Mouse (Mus musculus) forebrain, embryonic 10.5 days (tissue): Measurements from ENCODE around the gene Gtf2i. TPM values are rescaled to one million over a fixed set of nuclear protein-coding genes. Genes with fewer than 3 reads are reported as not detected.

ENCODE experiments used
- DNase-seq: peaks from one replicate; pipeline ENCODE4 v3.0.0-alpha.2; 2017; ENCODE audit warnings: low spot score; ENCODE audit errors: extremely low spot score
- H3K27ac ChIP-seq: fragments of 300-500 bp; sonication (generic); 2 replicates; pipeline ENCODE4 v1.5.1; 2016; ENCODE audit warnings: mild to moderate bottlenecking
- H3K27me3 ChIP-seq: fragments of 300-500 bp; sonication (generic); 2 replicates; pipeline ENCODE4 v1.6.1; 2016; ENCODE audit warnings: mild to moderate bottlenecking; ENCODE audit not compliant: poor library complexity, severe bottlenecking
- H3K36me3 ChIP-seq: fragments of 300-500 bp; sonication (generic); replicated peaks from 2 replicates; pipeline ENCODE4 v1.6.1; 2016; ENCODE audit warnings: mild to moderate bottlenecking, moderate library complexity
- H3K4me1 ChIP-seq: fragments of 300-500 bp; sonication (generic); 2 replicates; pipeline ENCODE4 v1.6.1; 2016
- H3K4me3 ChIP-seq: fragments of 300-500 bp; sonication (generic); 2 replicates; pipeline ENCODE4 v1.5.1; 2016; ENCODE audit warnings: mild to moderate bottlenecking, moderate library complexity
- H3K9me3 ChIP-seq: fragments of 300-500 bp; sonication (generic); 2 replicates; pipeline ENCODE4 v1.6.1; 2016; ENCODE audit warnings: mild to moderate bottlenecking, moderate library complexity
- WGBS: fragments of 180-500 bp; shearing (Covaris S2); methylation state at CpG from one replicate; pipeline ENCODE4 v1.1.7; 2016; 5-methylcytosine and 5-hydroxymethylcytosine counted together
- polyA plus RNA-seq: library from polyadenylated mRNA; unstranded; fragments of >200 nt; fragmentation: Nextera tagmentation; extraction: Ambion mirVana; gene quantifications from 2 replicates; pipeline ENCODE4 v1.2.1, GENCODE M21; 2016

The Gtf2i gene
- polyA plus RNA-seq, 1 experiment from 2014 or later = 178 TPM

DNA sequence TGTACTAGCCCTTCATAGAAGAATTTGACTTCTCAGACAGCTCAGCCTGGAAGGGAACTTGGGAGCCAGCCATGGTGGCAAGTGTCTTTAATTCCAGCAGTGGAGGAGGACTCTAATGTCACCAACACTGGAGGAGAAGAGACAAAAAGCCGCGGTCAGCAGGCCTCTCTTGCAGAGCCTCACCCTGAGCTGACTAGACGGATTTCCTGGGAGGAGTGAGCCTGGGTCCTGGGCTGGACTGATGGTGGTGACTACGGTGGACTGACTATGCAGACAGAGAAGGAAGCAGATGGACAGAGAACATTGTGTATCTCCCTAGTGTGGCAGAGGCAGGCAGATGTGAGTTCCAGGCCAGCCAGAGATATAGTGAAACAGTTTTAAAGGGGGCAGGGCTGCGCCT lies 83.2 kb downstream of the Gtf2i start:
- WGBS = 90% methylated on average over 5 of the region's 5 CpGs
- Histone ChIP-seq H3K4me3 (no peak overlapping the region), H3K27me3 (no peaks in the 10 kb centered on the region), H3K27ac (no peak overlapping the region), H3K9me3 (no peaks in the 10 kb centered on the region), H3K4me1 (peaks cover 51% of the 10 kb centered on the region), H3K36me3 (peaks cover 19% of the 10 kb centered on the region)
- no peak for DNase-seq

GRCm38 (mm10) chr5:134229391-134229790 lies 85.2 kb downstream of the Gtf2i start, which contains the start of gene Ncf1:
TSS of gene Ncf1 (minus strand) at chr5:134229625.
- Histone ChIP-seq H3K36me3 (no peaks in the 10 kb centered on the region), H3K4me3 (no peak within 1 kb of the TSS), H3K27me3 (no peaks in the 10 kb centered on the region), H3K27ac (peak within 1 kb of the TSS; percentile 59; the same call in 1 of the 2 replicates), H3K4me1 (peaks cover 43% of the 10 kb centered on the region), H3K9me3 (no peaks in the 10 kb centered on the region)
- 84% methylated on average over 7 of the region's 7 CpGs for WGBS
- no peak for DNase-seq

DNA sequence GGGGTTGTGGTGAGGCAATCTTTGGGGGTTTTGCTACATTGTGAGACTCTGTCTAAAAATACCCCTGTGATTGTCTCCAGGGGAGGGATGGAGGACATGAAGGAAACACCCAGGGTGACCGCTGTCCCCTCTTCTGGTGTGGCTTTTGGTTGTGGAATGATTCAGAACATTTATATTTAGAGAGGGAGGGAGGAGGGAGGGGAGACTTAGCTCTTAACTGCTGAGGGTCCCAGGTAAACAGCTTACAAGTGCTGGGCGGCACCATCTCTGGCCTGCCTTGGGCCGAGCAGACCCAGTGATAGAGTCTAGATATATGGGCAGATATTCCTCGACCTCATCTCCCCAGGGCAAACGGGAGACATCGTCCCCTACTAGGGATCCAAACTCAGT lies 86.3 kb downstream of the Gtf2i start:
- DNase-seq = no peak
- H3K27ac ChIP-seq = peak overlapping the region; percentile 59
- whole genome bisulfite sequencing = 89% methylated on average over 6 of the region's 6 CpGs
- no peaks in the 10 kb centered on the region for H3K36me3 ChIP-seq
- no peak overlapping the region for H3K4me3 ChIP-seq
- no peaks in the 10 kb centered on the region for H3K9me3 ChIP-seq
- peaks cover 32% of the 10 kb centered on the region for H3K4me1 ChIP-seq
- H3K27me3 ChIP-seq = peaks cover 8% of the 10 kb centered on the region

DNA sequence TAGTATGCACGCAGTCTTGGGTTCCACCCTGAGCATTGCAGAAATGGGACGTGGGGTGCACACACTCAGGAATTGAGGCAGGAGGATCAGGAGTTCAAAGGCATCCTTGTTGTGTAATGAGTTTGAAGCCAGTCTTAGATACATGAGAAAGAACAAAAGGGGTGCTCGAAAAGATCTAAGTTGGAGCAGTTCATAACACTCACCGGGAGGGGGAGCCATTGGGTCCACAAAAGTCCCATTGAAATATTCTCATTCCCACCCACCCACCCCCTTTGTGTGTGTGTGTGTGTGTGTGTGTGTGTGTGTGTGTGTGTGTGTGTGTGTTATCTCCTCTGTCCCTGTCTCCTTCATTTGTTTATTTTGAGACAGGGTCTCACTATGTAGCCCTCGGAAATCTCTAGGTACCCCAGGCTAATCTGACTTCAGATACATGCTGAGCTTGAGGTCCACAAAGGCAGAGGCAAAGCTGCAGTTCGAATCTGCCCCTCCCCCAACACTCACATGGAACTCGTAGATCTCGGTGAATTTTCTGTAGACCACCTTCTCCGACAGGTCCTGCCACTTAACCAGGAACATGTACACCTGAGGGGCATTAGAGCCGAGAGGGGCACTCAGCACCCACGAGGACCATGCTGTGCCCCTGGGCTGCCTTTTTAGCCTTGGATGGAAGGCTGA lies 86.8 kb downstream of the Gtf2i start:
- Histone ChIP-seq H3K4me1 (peaks cover 27% of the 10 kb centered on the region), H3K36me3 (no peaks in the 10 kb centered on the region), H3K27ac (peak overlapping the region; percentile 75), H3K27me3 (peaks cover 13% of the 10 kb centered on the region), H3K9me3 (no peaks in the 10 kb centered on the region), H3K4me3 (no peak overlapping the region)
- WGBS = 43% methylated on average over 11 of the region's 11 CpGs
- peak; percentile 59 for DNase-seq

DNA sequence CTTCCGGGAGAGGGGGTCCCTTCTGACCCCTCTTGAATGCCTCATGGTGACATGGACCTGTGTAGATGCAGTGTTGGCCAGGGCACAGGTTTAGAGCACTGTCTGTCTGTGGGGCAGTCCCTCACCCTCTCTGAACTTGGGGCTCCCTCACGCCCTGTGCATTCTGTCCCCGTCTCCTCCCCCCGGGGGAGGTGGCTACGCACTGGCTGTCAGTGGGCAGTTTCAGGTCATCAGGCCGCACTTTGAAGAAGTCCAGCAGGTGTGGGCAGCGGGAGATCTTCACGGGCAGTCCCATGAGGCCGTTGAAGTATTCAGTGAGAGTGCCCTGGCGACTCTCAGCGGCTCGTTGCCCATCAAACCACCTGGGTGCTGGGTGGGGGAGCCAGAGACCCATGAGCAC lies 87.6 kb downstream of the Gtf2i start:
- Histone ChIP-seq H3K4me3 (no peak overlapping the region), H3K36me3 (no peaks in the 10 kb centered on the region), H3K27ac (peak overlapping the region; percentile 75), H3K4me1 (peaks cover 29% of the 10 kb centered on the region), H3K27me3 (peaks cover 20% of the 10 kb centered on the region), H3K9me3 (no peaks in the 10 kb centered on the region)
- WGBS = 79% methylated on average over 12 of the region's 12 CpGs
- no peak for DNase-seq

DNA sequence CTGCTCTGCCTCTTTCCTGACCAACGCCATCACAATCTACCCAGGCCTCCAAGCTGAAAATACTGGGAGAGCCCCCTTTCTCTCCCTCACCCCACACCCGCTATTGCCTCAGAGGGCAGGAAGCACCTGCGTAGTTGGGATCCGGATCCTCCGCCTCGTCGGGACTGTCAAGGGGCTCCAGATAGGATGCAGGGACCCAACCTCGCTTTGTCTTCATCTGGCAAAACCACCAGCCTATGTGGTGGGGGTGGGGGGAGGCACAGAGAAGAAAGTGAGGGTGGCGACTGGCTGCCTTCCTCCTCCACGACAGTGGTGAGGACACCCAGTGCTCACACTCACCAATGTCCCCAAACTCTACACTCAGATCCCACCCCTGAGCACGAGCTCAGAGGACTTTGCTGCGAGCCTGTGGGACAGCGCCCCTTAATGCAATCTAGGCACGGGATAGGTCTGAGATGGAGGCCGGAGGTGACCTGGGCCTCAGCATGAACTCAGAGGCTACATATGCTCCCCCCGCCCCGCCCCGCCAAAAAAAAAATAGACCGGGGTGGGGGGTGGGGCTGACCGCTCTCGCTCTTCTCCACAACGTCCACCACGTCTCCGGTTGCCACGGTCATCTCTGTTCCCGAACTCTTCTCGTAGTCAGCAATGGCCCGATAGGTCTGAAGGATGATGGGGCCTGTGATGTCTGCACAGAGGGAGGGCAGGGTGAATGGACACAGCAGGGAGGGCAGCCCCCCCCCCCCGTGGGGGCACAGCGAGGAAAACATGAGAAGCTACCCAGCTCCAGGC lies 89.3 kb downstream of the Gtf2i start:
- Histone ChIP-seq H3K27me3 (peaks cover 37% of the 10 kb centered on the region), H3K4me3 (no peak overlapping the region), H3K9me3 (no peaks in the 10 kb centered on the region), H3K27ac (no peak overlapping the region), H3K36me3 (no peaks in the 10 kb centered on the region), H3K4me1 (peaks cover 36% of the 10 kb centered on the region)
- DNase-seq = no peak
- WGBS = 86% methylated on average over 30 of the region's 30 CpGs

DNA sequence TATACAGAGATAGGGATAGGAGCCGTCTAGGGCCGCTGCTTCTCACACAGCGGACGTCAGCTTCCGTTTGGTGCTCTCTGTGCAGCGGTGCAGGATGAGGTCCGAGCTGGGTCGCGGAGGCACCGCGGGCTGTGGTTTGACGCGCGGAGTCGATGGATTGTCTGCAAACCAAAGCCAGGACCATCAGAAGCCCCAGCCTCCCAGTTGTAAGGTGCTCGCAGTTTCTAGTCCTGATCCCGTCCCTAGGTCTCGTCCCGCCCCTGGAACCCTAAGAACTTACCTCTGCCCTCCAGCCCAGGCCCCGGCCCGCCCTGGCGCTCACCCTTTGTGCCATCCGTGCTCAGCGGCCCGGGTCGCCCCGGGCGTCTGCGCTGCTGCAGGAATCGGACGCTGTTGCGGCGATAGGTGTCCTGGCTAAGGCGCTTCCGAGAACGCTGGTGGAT lies 92.8 kb downstream of the Gtf2i start:
- WGBS = 1% methylated on average over 36 of the region's 36 CpGs
- H3K36me3 ChIP-seq = peaks cover 9% of the 10 kb centered on the region
- peaks cover 40% of the 10 kb centered on the region for H3K27me3 ChIP-seq
- peak overlapping the region; percentile 80 for H3K27ac ChIP-seq
- peaks cover under 1% of the 10 kb centered on the region; the same call in 1 of the 2 replicates for H3K9me3 ChIP-seq
- H3K4me3 ChIP-seq = peak overlapping the region; percentile 55
- peaks cover 32% of the 10 kb centered on the region for H3K4me1 ChIP-seq
- peak; percentile 33 for DNase-seq

- H3K4me3 ChIP-seq = peak overlapping the region; percentile 55
- peaks cover 14% of the 10 kb centered on the region for H3K36me3 ChIP-seq
- H3K4me1 ChIP-seq = peaks cover 27% of the 10 kb centered on the region
- H3K27me3 ChIP-seq = peaks cover 40% of the 10 kb centered on the region
- 43% methylated on average over 4 of the region's 4 CpGs for WGBS
- H3K9me3 ChIP-seq = peaks cover 4% of the 10 kb centered on the region; the same call in 1 of the 2 replicates
- no peak for DNase-seq
- H3K27ac ChIP-seq = peak overlapping the region; percentile 80; the same call in 1 of the 2 replicates
These were observed 93.3 kb downstream of the Gtf2i start for GRCm38 (mm10) chr5:134221278-134221677.

- Histone ChIP-seq H3K27me3 (peaks cover 29% of the 10 kb centered on the region), H3K4me3 (no peak overlapping the region), H3K9me3 (peaks cover 4% of the 10 kb centered on the region; the same call in 1 of the 2 replicates), H3K4me1 (peaks cover 25% of the 10 kb centered on the region), H3K27ac (no peak overlapping the region), H3K36me3 (peaks cover 15% of the 10 kb centered on the region)
- 89% methylated on average over 7 of the region's 7 CpGs for WGBS
- DNase-seq = no peak
These were observed 96.7 kb downstream of the Gtf2i start for GRCm38 (mm10) chr5:134217900-134218299.

GRCm38 (mm10) chr5:134214021-134214806 lies 100.3 kb downstream of the Gtf2i start:
- no peak overlapping the region for H3K27ac ChIP-seq
- H3K36me3 ChIP-seq = peaks cover 18% of the 10 kb centered on the region
- H3K4me1 ChIP-seq = peaks cover 9% of the 10 kb centered on the region
- WGBS = 87% methylated on average over 12 of the region's 12 CpGs
- no peak overlapping the region for H3K4me3 ChIP-seq
- H3K27me3 ChIP-seq = no peaks in the 10 kb centered on the region
- DNase-seq = no peak
- peaks cover 4% of the 10 kb centered on the region; the same call in 1 of the 2 replicates for H3K9me3 ChIP-seq

- Histone ChIP-seq H3K27me3 (no peaks in the 10 kb centered on the region), H3K4me3 (no peak overlapping the region), H3K4me1 (no peaks in the 10 kb centered on the region), H3K36me3 (peaks cover 6% of the 10 kb centered on the region), H3K9me3 (no peaks in the 10 kb centered on the region), H3K27ac (no peak overlapping the region)
- 82% methylated on average over 11 of the region's 11 CpGs for WGBS
- no peak for DNase-seq
These were observed 104.5 kb downstream of the Gtf2i start for GRCm38 (mm10) chr5:134209931-134210554.

- Histone ChIP-seq H3K4me3 (no peak overlapping the region), H3K36me3 (peaks cover 24% of the 10 kb centered on the region), H3K9me3 (no peaks in the 10 kb centered on the region), H3K27ac (no peak overlapping the region), H3K27me3 (no peaks in the 10 kb centered on the region), H3K4me1 (no peaks in the 10 kb centered on the region)
- 86% methylated on average over 10 of the region's 10 CpGs for WGBS
- DNase-seq = no peak
These were observed 107.8 kb downstream of the Gtf2i start for GRCm38 (mm10) chr5:134206721-134207120.
